ENCODE assay signal across 8 mouse cellular contexts in genomic region chr3:153973171-153973948, GRCm38 (mm10). TPM values are rescaled to one million over a fixed set of nuclear protein-coding genes. Genes with fewer than 3 reads are reported as not detected.
DNase-seq lines count a peak whose midpoint lies in the region; ATAC-seq and TF ChIP-seq lines count a peak whose summit lies in the region.

Gene Slc44a5, plus strand, starts transcription at chr3:153973436.

- peak within 1 kb of the TSS; percentile 94 for H3K4me2 ChIP-seq in hindbrain, embryonic 13.5 days
- H3K4me2 ChIP-seq in liver, embryonic 12.5 days: peak within 1 kb of the TSS; percentile 65

- TF ChIP-seq CTCF in ES-Bruce4 (IDR thresholded peaks at IDR 0.05; ENCODE audit: low read depth, low read length): no peak

- ATAC-seq in hindbrain, embryonic 13.5 days (ENCODE audit: low FRiP score): peak; percentile 90
- 0 out of 2 replicates have a peak, but pooled peaks have one; percentile 15 for ATAC-seq in liver, embryonic 12.5 days

- DNase-seq in adrenal gland, postnatal 25 days: peak; percentile 47
- no peak for DNase-seq in adrenal gland, adult (ENCODE audit: inconsistent age in 2 of 2, low spot score in 1 of 2)
- peak; percentile 62 for DNase-seq in embryonic facial prominence, embryonic 10.5 days (ENCODE audit: low spot score)
- peak; percentile 59 for DNase-seq in right cerebral cortex, adult 18-20 months
- DNase-seq in ovary, postnatal 14 days (ENCODE audit: low spot score): no peak

- TF ChIP-seq POLR2A in ES-Bruce4 (IDR thresholded peaks at IDR 0.05; ENCODE audit: insufficient read depth, low read length): no peak

- under 1% methylated on average over 66 of the region's 66 CpGs for WGBS in embryonic facial prominence, embryonic 10.5 days
- under 1% methylated on average over 58 of the region's 66 CpGs for WGBS in hindbrain, embryonic 13.5 days
- WGBS in liver, embryonic 12.5 days (ENCODE audit: insufficient replicate concordance): 2% methylated on average over 48 of the region's 66 CpGs

- H3K9me3 ChIP-seq in ES-Bruce4 (replicated peaks; ENCODE audit: control insufficient read depth, insufficient read depth, low read length, poor library complexity, severe bottlenecking): no peaks in the 10 kb centered on the region; the same call in 1 of the 2 replicates
- H3K9me3 ChIP-seq in embryonic facial prominence, embryonic 10.5 days: no peaks in the 10 kb centered on the region
- H3K9me3 ChIP-seq in hindbrain, embryonic 13.5 days: no peaks in the 10 kb centered on the region
- H3K9me3 ChIP-seq in liver, embryonic 12.5 days (replicated peaks): no peaks in the 10 kb centered on the region; the same call in 1 of the 2 replicates

- peak within 1 kb of the TSS; percentile 11 for H3K9ac ChIP-seq in ES-Bruce4 (ENCODE audit: low read depth, poor library complexity, severe bottlenecking)
- H3K9ac ChIP-seq in hindbrain, embryonic 13.5 days: peak within 1 kb of the TSS; percentile 82
- H3K9ac ChIP-seq in liver, embryonic 12.5 days: no peak within 1 kb of the TSS

- no peak for TF ChIP-seq EP300 in ES-Bruce4 (IDR thresholded peaks at IDR 0.05; ENCODE audit: insufficient read depth, low read depth, low read length)

- H3K4me1 ChIP-seq in ES-Bruce4 (ENCODE audit: control insufficient read depth, insufficient read depth, low read length): no peaks in the 10 kb centered on the region
- peaks cover 29% of the 10 kb centered on the region for H3K4me1 ChIP-seq in embryonic facial prominence, embryonic 10.5 days
- H3K4me1 ChIP-seq in hindbrain, embryonic 13.5 days (replicated peaks): peaks cover 15% of the 10 kb centered on the region
- H3K4me1 ChIP-seq in liver, embryonic 12.5 days: 0 out of 2 replicates have a peak, but pooled peaks cover 6% of the 10 kb centered on the region

- H3K36me3 ChIP-seq in ES-Bruce4 (ENCODE audit: control insufficient read depth, insufficient read depth, low read length, poor library complexity, severe bottlenecking): no peaks in the 10 kb centered on the region
- no peaks in the 10 kb centered on the region for H3K36me3 ChIP-seq in embryonic facial prominence, embryonic 10.5 days (replicated peaks)
- no peaks in the 10 kb centered on the region for H3K36me3 ChIP-seq in hindbrain, embryonic 13.5 days
- H3K36me3 ChIP-seq in liver, embryonic 12.5 days: no peaks in the 10 kb centered on the region

- peak within 1 kb of the TSS; percentile 62 for H3K4me3 ChIP-seq in ES-Bruce4 (ENCODE audit: low read depth, low read length)
- H3K4me3 ChIP-seq in embryonic facial prominence, embryonic 10.5 days: peak within 1 kb of the TSS; percentile 69
- peak within 1 kb of the TSS; percentile 65 for H3K4me3 ChIP-seq in hindbrain, embryonic 13.5 days
- H3K4me3 ChIP-seq in liver, embryonic 12.5 days: peak within 1 kb of the TSS; percentile 46

- H3K27me3 ChIP-seq in ES-Bruce4 (ENCODE audit: control insufficient read depth, insufficient read depth, low read length, poor library complexity, severe bottlenecking): peaks cover 2% of the 10 kb centered on the region; the same call in 1 of the 2 replicates
- H3K27me3 ChIP-seq in embryonic facial prominence, embryonic 10.5 days (replicated peaks; ENCODE audit: low read depth, poor library complexity, severe bottlenecking): peaks cover 65% of the 10 kb centered on the region
- peaks cover 31% of the 10 kb centered on the region for H3K27me3 ChIP-seq in hindbrain, embryonic 13.5 days
- peaks cover 76% of the 10 kb centered on the region for H3K27me3 ChIP-seq in liver, embryonic 12.5 days (replicated peaks)

- no peak within 1 kb of the TSS for H3K27ac ChIP-seq in ES-Bruce4 (ENCODE audit: insufficient read depth, low read length)
- H3K27ac ChIP-seq in embryonic facial prominence, embryonic 10.5 days (replicated peaks): peak within 1 kb of the TSS; percentile 72
- H3K27ac ChIP-seq in hindbrain, embryonic 13.5 days: peak within 1 kb of the TSS; percentile 73; the same call in 1 of the 2 replicates
- no peak within 1 kb of the TSS for H3K27ac ChIP-seq in liver, embryonic 12.5 days

RNA-seq across cellular contexts. Expression of gene Slc44a5, which starts in this region (rescaled TPM):
- not detected in 2 replicates for total RNA-seq in adrenal gland, postnatal 25 days (2021)
- 0.12 and 0.32 TPM in 2 replicates for polyA plus RNA-seq in ES-Bruce4 (2011; ENCODE audit: insufficient read depth, insufficient read length, low read depth, missing spikeins)
- polyA plus RNA-seq in embryonic facial prominence, embryonic 10.5 days (2016; fragmentation: Nextera tagmentation; extraction: Ambion mirVana): 0.56 and 0.98 TPM in 2 replicates
- 6.4 and 6.5 TPM in 2 replicates for polyA plus RNA-seq in hindbrain, embryonic 13.5 days (2015; fragmentation: Nextera tagmentation; extraction: Ambion mirVana)
- polyA plus RNA-seq in liver, embryonic 12.5 days (2016; fragmentation: Nextera tagmentation; extraction: Ambion mirVana): 0.20 and 0.36 TPM in 2 replicates

Comparison
In these comparisons a context has a peak if more than half of its experiments do, and no peak if none do; other contexts are left out.
1. Peak in DNase-seq in adrenal gland, postnatal 25 days; RNA of the gene not detected or under 1 TPM.
2. Peak in DNase-seq, H3K4me3 ChIP-seq and H3K27ac ChIP-seq in embryonic facial prominence, embryonic 10.5 days; RNA of the gene not detected or under 1 TPM.
3. Peak in ATAC-seq, H3K4me3 ChIP-seq and H3K4me2 ChIP-seq in liver, embryonic 12.5 days; RNA of the gene not detected or under 1 TPM.